Mouse (Mus musculus): Measurements from ENCODE around the gene Mrtfa.

The Mrtfa gene

GRCm38 (mm10) chr15:80989712-80990111, 200.8 kb downstream of the Mrtfa start:
- in situ Hi-C loops (cut with MboI; ENCODE audit: low pct_unique_long_range_greater_than_20kb in 1 of 2, low sequenced_read_pairs in 2 of 2, unreplicated experiment in 1 of 2), result no loop called here

- in situ Hi-C loops (cut with MboI; ENCODE audit: low pct_unique_long_range_greater_than_20kb in 1 of 2, low sequenced_read_pairs in 2 of 2, unreplicated experiment in 1 of 2), result no loop called here
Measured at GRCm38 (mm10) chr15:80988331-80988730, 202.2 kb downstream of the Mrtfa start.

- in situ Hi-C loops (cut with MboI; ENCODE audit: low pct_unique_long_range_greater_than_20kb in 1 of 2, low sequenced_read_pairs in 2 of 2, unreplicated experiment in 1 of 2), result no loop called here
Measured at GRCm38 (mm10) chr15:80983264-80983663, 207.3 kb downstream of the Mrtfa start.

GRCm38 (mm10) chr15:80981176-80981575, 209.4 kb downstream of the Mrtfa start:
- in situ Hi-C loops (cut with MboI; ENCODE audit: low pct_unique_long_range_greater_than_20kb in 1 of 2, low sequenced_read_pairs in 2 of 2, unreplicated experiment in 1 of 2), result no loop called here

GRCm38 (mm10) chr15:80979611-80980010, 210.9 kb downstream of the Mrtfa start:
- in situ Hi-C loops (cut with MboI; ENCODE audit: low pct_unique_long_range_greater_than_20kb in 1 of 2, low sequenced_read_pairs in 2 of 2, unreplicated experiment in 1 of 2), result no loop called here

GRCm38 (mm10) chr15:80977620-80978334, 212.8 kb downstream of the Mrtfa start, which contains the start of gene Sgsm3:
Gene Sgsm3 (plus strand): TSS chr15:80977765.
- in situ Hi-C loops (cut with MboI; ENCODE audit: low pct_unique_long_range_greater_than_20kb in 1 of 2, low sequenced_read_pairs in 2 of 2, unreplicated experiment in 1 of 2), result no loop called here

GRCm38 (mm10) chr15:80975666-80976065, 214.9 kb downstream of the Mrtfa start:
- in situ Hi-C loops (cut with MboI; ENCODE audit: low pct_unique_long_range_greater_than_20kb in 1 of 2, low sequenced_read_pairs in 2 of 2, unreplicated experiment in 1 of 2), result no loop called here

GRCm38 (mm10) chr15:80974311-80974710, 216.2 kb downstream of the Mrtfa start:
- in situ Hi-C loops (cut with MboI; ENCODE audit: low pct_unique_long_range_greater_than_20kb in 1 of 2, low sequenced_read_pairs in 2 of 2, unreplicated experiment in 1 of 2), result no loop called here

- in situ Hi-C loops (cut with MboI; ENCODE audit: low pct_unique_long_range_greater_than_20kb in 1 of 2, low sequenced_read_pairs in 2 of 2, unreplicated experiment in 1 of 2), result no loop called here
Measured at GRCm38 (mm10) chr15:80969371-80969770, 221.2 kb downstream of the Mrtfa start.

All from mouse embryonic stem cell (cell line).